Mouse (Mus musculus) brain, embryonic 18.5 days (tissue): Measurements from ENCODE around the gene Slc25a34.

Source experiments
- DNase-seq: peaks from one replicate; pipeline ENCODE4 v3.0.0-alpha.2; 2012; ENCODE audit warnings: low read depth, low spot score

The Slc25a34 gene

DNA sequence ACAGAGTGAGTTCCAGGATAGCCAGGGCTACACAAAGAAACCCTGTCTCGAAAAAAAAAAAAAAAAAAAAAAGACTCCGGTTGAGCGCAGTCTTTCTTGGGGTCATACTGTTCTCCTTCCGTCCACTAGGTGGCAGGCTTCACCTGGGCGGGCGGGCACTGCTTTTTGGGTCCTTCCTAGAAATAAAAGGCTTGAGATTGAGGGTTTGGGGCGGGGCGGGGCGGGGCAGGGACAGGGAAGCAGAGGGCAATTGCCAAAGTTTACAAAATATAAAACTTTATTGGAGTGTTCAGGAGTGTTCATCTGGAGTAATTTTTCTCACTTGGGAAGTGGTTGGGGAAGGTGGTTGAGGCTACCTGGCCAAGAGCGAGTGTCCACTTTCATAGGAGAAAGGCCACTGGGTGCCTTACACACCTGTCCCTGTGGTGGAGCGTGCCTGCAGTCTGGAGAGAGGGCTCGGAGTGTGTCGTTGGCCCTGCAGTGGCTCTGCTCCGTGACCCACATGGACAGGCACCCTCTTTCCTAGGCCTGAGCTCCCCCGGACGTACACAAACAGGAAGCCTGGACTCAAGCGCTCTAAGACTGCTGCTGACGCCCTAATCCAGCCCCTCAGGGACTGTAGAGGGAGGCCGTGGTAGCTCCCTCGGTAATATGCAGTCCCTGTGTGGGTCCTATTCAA is 4.9 kb downstream of the Slc25a34 start, which contains the start of gene Tmem82:
Gene Tmem82, minus strand, starts transcription at position 69 of the 679 bp plus-strand sequence.
- DNase-seq = no peak

GRCm38 (mm10) chr4:141617863-141618564 is 5.6 kb downstream of the Slc25a34 start:
- no peak for DNase-seq

- DNase-seq = no peak
Measured at GRCm38 (mm10) chr4:141617299-141617698, 6.3 kb downstream of the Slc25a34 start.

GRCm38 (mm10) chr4:141616811-141617210 is 6.8 kb downstream of the Slc25a34 start:
- DNase-seq = no peak

DNA sequence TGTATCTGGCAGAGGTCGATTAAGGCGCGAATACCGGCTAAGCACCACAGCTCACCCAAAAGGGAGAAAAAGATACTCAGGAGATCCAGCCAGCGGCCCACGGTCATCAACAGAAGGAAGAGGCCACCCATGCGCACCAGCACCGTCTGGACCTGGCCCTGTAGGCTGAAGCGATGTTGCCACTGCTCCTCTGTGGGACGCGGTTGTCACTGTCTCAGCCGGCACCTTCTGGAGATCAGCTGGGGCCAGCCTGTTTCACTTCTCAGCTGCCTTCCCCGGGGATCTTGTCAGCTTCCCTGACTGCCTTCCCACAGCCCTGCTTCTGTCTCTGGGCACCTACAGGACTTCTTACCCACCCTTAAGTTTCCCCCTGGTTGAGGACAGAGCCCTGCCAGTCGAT is 8.7 kb downstream of the Slc25a34 start:
- DNase-seq = no peak

- no peak for DNase-seq
Measured at GRCm38 (mm10) chr4:141609538-141609937, 14.1 kb downstream of the Slc25a34 start.

DNA sequence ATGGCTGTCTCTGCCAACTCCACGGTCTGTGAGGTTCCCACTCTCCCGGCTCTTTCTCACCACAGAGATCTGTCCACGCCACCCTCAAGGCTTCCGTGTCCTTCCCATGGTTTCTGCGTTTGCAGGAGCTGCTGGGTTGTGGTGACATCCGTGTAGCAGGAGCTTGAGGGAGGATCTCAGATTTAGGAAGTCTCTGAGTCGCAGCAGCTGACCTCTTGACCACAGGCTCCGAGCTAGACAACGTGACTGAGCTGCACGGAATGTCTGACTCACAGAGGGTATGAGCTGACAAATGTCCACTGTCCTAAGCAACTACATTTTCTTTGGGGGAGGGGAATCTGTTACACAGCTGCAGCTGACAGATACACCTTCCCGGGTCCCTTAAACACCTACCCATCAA is 17.8 kb downstream of the Slc25a34 start, which contains the start of gene Fblim1:
Gene Fblim1, minus strand, starts transcription at position 236 of the 400 bp plus-strand sequence.
- DNase-seq = no peak

- no peak for DNase-seq
Measured at GRCm38 (mm10) chr4:141605421-141605820, 18.2 kb downstream of the Slc25a34 start.

DNA sequence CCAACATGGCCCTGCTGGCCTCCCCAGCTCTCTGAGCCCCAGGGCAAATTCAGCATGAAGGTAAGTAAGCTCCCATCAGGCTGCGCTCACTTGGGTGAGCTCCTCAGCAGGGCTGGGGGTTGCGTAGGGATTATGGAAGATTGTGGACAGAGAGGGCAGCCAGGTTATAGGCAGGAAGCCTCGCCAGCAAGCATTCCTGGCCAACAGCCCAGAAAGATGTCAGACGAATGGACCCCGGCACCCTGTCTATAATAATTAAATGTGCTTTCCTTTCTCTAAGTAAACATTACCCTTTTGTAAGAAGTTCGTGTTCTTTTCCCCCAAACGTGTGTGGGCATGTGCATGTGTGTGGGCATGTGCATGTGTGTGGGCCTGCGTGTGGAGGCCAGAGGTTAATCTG is 19.1 kb downstream of the Slc25a34 start:
- DNase-seq = no peak

GRCm38 (mm10) chr4:141603921-141604320 is 19.7 kb downstream of the Slc25a34 start:
- no peak for DNase-seq

DNA sequence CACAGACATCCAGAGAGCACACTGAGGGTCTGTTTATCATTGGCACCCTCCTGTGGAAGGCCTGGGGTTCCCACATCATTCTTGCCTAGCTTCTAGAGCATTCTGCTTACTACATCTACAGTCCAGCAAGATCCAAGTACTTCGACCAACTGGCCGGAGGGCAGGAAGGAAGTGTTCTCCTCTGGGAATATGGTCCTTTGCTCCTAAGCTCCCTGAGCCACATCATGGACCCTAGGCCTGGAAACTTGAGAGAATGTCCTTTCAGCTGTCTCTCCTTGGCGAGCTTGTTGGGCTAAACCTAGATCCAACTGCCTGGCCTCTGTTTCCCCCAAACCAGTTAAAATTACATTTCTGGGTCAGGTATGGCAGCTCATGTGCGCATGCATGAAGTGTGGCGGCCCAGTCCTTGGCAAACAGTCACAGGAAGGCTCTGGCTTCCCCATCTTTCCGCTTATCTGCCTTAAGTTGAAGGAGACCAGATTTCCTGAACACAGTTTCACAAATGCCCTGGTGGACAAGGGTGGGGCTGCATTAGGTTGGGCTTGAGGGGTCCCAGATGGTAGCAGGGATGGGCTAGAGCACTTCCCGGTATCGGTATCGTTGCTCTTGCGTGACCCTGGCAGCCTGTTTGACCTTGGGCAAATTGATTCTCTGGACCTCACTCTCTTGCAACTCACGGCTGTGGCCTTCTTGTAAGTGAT is 20.9 kb downstream of the Slc25a34 start:
- no peak for DNase-seq

GRCm38 (mm10) chr4:141601148-141601862 is 22.3 kb downstream of the Slc25a34 start:
- no peak for DNase-seq

- DNase-seq = no peak
Measured at GRCm38 (mm10) chr4:141600364-141600763, 23.3 kb downstream of the Slc25a34 start.

GRCm38 (mm10) chr4:141599251-141600141 is 24.1 kb downstream of the Slc25a34 start:
- DNase-seq = no peak

DNA sequence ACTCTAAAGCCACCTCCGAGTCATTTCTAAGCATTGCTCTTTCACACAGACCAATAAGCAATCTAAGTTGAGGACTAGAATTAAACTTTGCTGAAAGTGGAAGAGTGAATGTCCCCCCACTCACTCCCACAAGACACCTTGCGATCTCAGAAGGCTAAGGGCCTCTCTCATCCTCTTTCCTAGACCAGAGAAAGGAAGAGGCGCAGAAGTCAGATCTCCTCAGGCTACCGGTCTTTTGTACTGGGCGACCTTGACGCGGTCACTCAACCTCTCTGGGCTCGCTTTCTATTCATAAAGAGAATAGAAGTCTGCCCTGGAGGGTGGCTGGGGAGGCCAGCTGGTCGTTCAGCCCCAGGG is 24.7 kb downstream of the Slc25a34 start:
- no peak for DNase-seq

DNA sequence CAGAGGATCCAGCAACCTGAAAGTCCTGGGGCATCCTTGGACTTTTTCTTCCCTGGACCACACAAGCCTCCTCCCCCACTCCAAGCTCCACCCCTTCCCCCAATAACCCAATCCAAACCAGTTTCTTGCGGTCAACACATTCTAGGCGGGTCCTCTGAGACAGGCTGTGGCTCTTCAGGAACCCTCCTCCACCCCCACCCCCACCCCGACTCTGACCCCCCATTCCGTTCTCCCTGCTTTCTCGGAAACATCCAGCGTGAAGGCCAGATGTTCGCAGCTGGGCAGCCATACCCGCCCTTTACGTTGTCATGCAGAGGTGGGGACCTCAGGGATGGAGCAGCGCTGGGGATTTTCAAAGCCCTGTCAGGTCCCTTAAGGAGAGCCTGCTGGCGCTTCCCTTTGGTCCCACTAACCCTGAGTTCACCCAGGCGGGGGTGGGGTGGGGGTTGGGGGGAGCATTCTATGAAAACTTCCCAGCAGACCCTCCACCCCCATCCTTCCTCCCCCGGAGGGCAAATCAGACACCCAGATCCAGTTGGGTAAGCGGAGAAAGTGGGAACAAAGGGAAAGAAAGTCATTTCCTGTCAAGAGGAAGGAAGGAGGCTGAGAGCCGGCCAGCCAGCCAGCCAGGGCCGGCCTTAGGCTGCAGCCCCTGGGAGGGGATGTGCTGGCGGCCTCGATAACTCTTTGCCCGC is 25.3 kb downstream of the Slc25a34 start:
- DNase-seq = no peak

GRCm38 (mm10) chr4:141596700-141597328 is 26.8 kb downstream of the Slc25a34 start:
- no peak for DNase-seq

- no peak for DNase-seq
Measured at GRCm38 (mm10) chr4:141595605-141596268, 27.9 kb downstream of the Slc25a34 start.

- no peak for DNase-seq
Measured at GRCm38 (mm10) chr4:141595138-141595537, 28.5 kb downstream of the Slc25a34 start.
